Mouse (Mus musculus) mesoderm, embryonic 11.5 days (tissue): ENCODE measurements around the gene Ccdc54.

ENCODE experiments used
- DNase-seq: peaks from one replicate; pipeline ENCODE4 v3.0.0-alpha.2; 2012; ENCODE audit warnings: low read depth, low spot score

The Ccdc54 gene

GRCm38 (mm10) chr16:50591054-50591453 lies at the start of gene Ccdc54:
Gene Ccdc54 (minus strand): TSS chr16:50591154.
- DNase-seq: no peak

- DNase-seq: no peak
These were observed 41.6 kb upstream of the Ccdc54 start for GRCm38 (mm10) chr16:50632585-50632984.

- DNase-seq: no peak
These were observed 24.6 kb upstream of the Ccdc54 start for GRCm38 (mm10) chr16:50615569-50615968.

- no peak for DNase-seq
These were observed 22.0 kb upstream of the Ccdc54 start for GRCm38 (mm10) chr16:50612944-50613343.

GRCm38 (mm10) chr16:50610580-50610979 lies 19.6 kb upstream of the Ccdc54 start:
- DNase-seq: no peak

- no peak for DNase-seq
These were observed 17.0 kb upstream of the Ccdc54 start for GRCm38 (mm10) chr16:50607776-50608562.

GRCm38 (mm10) chr16:50604826-50605225 lies 13.9 kb upstream of the Ccdc54 start:
- DNase-seq: no peak

GRCm38 (mm10) chr16:50601947-50602346 lies 11.0 kb upstream of the Ccdc54 start:
- no peak for DNase-seq

GRCm38 (mm10) chr16:50600665-50601064 lies 9.7 kb upstream of the Ccdc54 start:
- no peak for DNase-seq

- DNase-seq: no peak
These were observed 5.7 kb upstream of the Ccdc54 start for GRCm38 (mm10) chr16:50596679-50597078.

- no peak for DNase-seq
These were observed 5.2 kb upstream of the Ccdc54 start for GRCm38 (mm10) chr16:50596171-50596570.

GRCm38 (mm10) chr16:50594876-50595275 lies 3.9 kb upstream of the Ccdc54 start:
- DNase-seq: no peak

GRCm38 (mm10) chr16:50593361-50593760 lies 2.4 kb upstream of the Ccdc54 start:
- no peak for DNase-seq

GRCm38 (mm10) chr16:50589574-50590151 lies 1.3 kb downstream of the Ccdc54 start:
- DNase-seq: no peak

GRCm38 (mm10) chr16:50588191-50588590 lies 2.8 kb downstream of the Ccdc54 start:
- DNase-seq: no peak

- DNase-seq: no peak
These were observed 3.8 kb downstream of the Ccdc54 start for GRCm38 (mm10) chr16:50587139-50587538.

GRCm38 (mm10) chr16:50578361-50578760 lies 12.6 kb downstream of the Ccdc54 start:
- DNase-seq: no peak

GRCm38 (mm10) chr16:50572557-50572956 lies 18.4 kb downstream of the Ccdc54 start:
- no peak for DNase-seq

GRCm38 (mm10) chr16:50559163-50559771 lies 31.7 kb downstream of the Ccdc54 start:
- DNase-seq: no peak

GRCm38 (mm10) chr16:50553828-50554227 lies 37.1 kb downstream of the Ccdc54 start:
- DNase-seq: no peak

GRCm38 (mm10) chr16:50551871-50552528 lies 39.0 kb downstream of the Ccdc54 start:
- no peak for DNase-seq

GRCm38 (mm10) chr16:50550927-50551326 lies 40.0 kb downstream of the Ccdc54 start:
- DNase-seq: no peak
